Mouse (Mus musculus): ENCODE data around the gene Taf1. TPM values are rescaled to one million over a fixed set of nuclear protein-coding genes. Genes with fewer than 3 reads are reported as not detected.

Gene Taf1
- polyA plus RNA-seq (2015; fragmentation: Illumina TruSeq; extraction: RNeasy Lipid Tissue Mini Kit (QIAGEN cat#74804); ENCODE audit: insufficient read depth, low read depth, low replicate concordance): 13.7 TPM

GRCm38 (mm10) chrX:101532347-101533221, at the start of gene Taf1:
Taf1 (plus strand) TSS chrX:101532734.

GRCm38 (mm10) chrX:101639741-101640166, 107.2 kb downstream of the Taf1 start, which contains the start of gene Ogt:
Ogt (plus strand) TSS chrX:101640060.

Other genes starting within 250 kb of the Taf1 start
- gene Nlgn3, start 233.6 kb upstream of the Taf1 start, polyA plus RNA-seq (2015; fragmentation: Illumina TruSeq; extraction: RNeasy Lipid Tissue Mini Kit (QIAGEN cat#74804); ENCODE audit: insufficient read depth, low read depth, low replicate concordance): 0.11 TPM
- 25.7 TPM for gene Gjb1, start 156.4 kb upstream of the Taf1 start, polyA plus RNA-seq (2015; fragmentation: Illumina TruSeq; extraction: RNeasy Lipid Tissue Mini Kit (QIAGEN cat#74804); ENCODE audit: insufficient read depth, low read depth, low replicate concordance)
- gene Zmym3, start 111.9 kb upstream of the Taf1 start, polyA plus RNA-seq (2015; fragmentation: Illumina TruSeq; extraction: RNeasy Lipid Tissue Mini Kit (QIAGEN cat#74804); ENCODE audit: insufficient read depth, low read depth, low replicate concordance): 7.9 TPM
- 38.0 TPM for gene Nono, start 103.4 kb upstream of the Taf1 start, polyA plus RNA-seq (2015; fragmentation: Illumina TruSeq; extraction: RNeasy Lipid Tissue Mini Kit (QIAGEN cat#74804); ENCODE audit: insufficient read depth, low read depth, low replicate concordance)
- gene Itgb1bp2, start 83.6 kb upstream of the Taf1 start, polyA plus RNA-seq (2015; fragmentation: Illumina TruSeq; extraction: RNeasy Lipid Tissue Mini Kit (QIAGEN cat#74804); ENCODE audit: insufficient read depth, low read depth, low replicate concordance): 1.0 TPM
- 47.6 TPM for gene Ogt, start 107.3 kb downstream of the Taf1 start, polyA plus RNA-seq (2015; fragmentation: Illumina TruSeq; extraction: RNeasy Lipid Tissue Mini Kit (QIAGEN cat#74804); ENCODE audit: insufficient read depth, low read depth, low replicate concordance)
- gene Cxcr3, start 201.5 kb downstream of the Taf1 start, polyA plus RNA-seq (2015; fragmentation: Illumina TruSeq; extraction: RNeasy Lipid Tissue Mini Kit (QIAGEN cat#74804); ENCODE audit: insufficient read depth, low read depth, low replicate concordance): not detected